Mouse (Mus musculus) olfactory bulb, adult 2 months (tissue): ENCODE data around the gene Epha10. TPM values are rescaled to one million over a fixed set of nuclear protein-coding genes. Genes with fewer than 3 reads are reported as not detected.

Source experiments
- H3K27ac ChIP-seq: fragments of 200-500 bp; 2 replicates; pipeline ENCODE4 v1.5.1; 2012; ENCODE audit warnings: low read depth, low read length; ENCODE audit not compliant: insufficient read depth
- H3K4me1 ChIP-seq: fragments of 200-500 bp; 2 replicates; pipeline ENCODE4 v1.6.1; 2012; ENCODE audit warnings: low read length; ENCODE audit not compliant: control insufficient read depth, insufficient read depth
- H3K4me3 ChIP-seq: fragments of 200-500 bp; 2 replicates; pipeline ENCODE4 v1.5.1; 2012; ENCODE audit warnings: mild to moderate bottlenecking, low read depth, low read length, moderate library complexity; ENCODE audit not compliant: insufficient read depth
- CTCF ChIP-seq: fragments of 200-500 bp; IDR thresholded peaks from 2 replicates; pipeline ENCODE4 v1.5.1; 2012; ENCODE audit warnings: low read depth, mild to moderate bottlenecking, low read length, moderate library complexity; ENCODE audit not compliant: insufficient read depth
- POLR2A ChIP-seq: fragments of 200-500 bp; IDR thresholded peaks from 2 replicates; pipeline ENCODE4 v1.6.1; 2012; ENCODE audit warnings: mild to moderate bottlenecking, low read depth, low read length, moderate library complexity; ENCODE audit not compliant: insufficient read depth
- WGBS: fragments of 180-500 bp; shearing (Covaris S2); methylation state at CpG from one replicate; pipeline ENCODE4 v1.1.7; 2018; 5-methylcytosine and 5-hydroxymethylcytosine counted together
- polyA plus RNA-seq: library from polyadenylated mRNA; stranded (reverse); fragments of >200 nt; gene quantifications from 2 replicates; pipeline ENCODE4 v1.2.4, GENCODE M21; 2012; ENCODE audit warnings: low replicate concordance; ENCODE audit not compliant: missing spikeins, insufficient read depth, insufficient read length

Epha10 gene
- polyA plus RNA-seq, 1 experiment: not detected

DNA sequence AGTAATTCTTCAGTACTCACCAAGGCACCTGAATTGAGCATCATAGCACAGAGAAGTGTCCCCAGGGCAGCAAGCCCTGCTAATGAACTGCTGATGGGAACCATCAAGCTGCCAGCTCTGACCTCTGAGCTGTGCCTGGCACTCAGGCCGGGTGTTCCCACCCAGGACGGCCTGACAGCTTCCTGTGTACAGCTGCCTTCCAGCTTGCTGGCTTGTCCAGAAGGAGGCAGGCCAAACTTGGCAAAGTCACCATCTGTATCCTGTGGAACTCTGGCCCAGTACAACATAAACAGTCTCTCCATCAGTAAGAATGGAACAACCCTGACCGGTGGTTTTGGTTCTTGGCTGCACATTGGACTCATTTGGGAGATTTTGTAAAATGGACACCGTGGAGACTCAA is 72.8 kb downstream of the Epha10 start:
- 56% methylated on average over 4 of the region's 4 CpGs for WGBS
- TF ChIP-seq POLR2A (no peak), CTCF (no peak)
- no peak overlapping the region for H3K27ac ChIP-seq

DNA sequence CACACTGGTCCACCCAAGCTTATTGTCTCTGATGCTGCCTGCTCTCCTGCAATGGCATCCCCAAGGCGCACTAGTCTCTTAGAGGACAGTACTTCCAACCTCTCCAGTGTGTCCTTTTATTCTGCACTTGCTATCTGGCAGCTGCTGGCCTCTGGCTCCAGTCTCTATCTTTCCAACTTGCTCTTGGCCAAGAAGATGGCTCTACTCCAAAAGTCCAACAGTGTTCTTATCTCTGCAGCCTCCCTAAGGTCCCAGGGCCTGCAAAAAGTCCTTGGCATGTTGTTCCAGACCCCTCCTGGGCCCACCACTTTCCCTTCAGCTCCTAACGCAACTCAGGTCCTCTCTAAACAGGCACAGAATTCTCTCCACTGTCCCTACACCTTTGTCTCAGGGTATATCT is 76.6 kb downstream of the Epha10 start:
- 80% methylated on average over 2 of the region's 2 CpGs for WGBS
- H3K27ac ChIP-seq: no peak overlapping the region
- H3K4me1 ChIP-seq: no peaks in the 10 kb centered on the region
- H3K4me3 ChIP-seq: no peak overlapping the region
- TF ChIP-seq CTCF (no peak), POLR2A (no peak)

More for the DNA sequence above, 72.8 kb downstream of the Epha10 start:
- Histone ChIP-seq H3K4me3 (no peak overlapping the region), H3K4me1 (no peaks in the 10 kb centered on the region)

DNA sequence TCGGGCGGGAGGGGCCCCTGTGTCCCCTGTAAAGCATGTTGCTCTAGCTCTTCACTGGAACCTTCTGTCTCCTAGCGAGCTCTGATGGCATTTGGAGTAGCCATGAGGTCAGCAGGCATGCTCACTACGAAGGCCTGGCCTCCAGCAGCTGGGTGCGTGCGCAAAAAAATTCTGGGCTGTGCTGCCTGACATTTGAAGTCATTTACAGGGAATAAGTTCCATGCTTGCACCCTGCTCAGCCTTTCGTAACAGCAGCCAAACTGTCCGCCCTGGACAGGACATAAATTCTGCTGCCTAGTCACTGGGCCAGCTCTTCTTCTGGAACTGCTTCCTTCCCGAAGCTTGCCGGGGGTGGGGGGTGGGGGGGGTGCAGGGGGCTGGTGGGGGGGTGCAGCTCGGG is 78.4 kb downstream of the Epha10 start:
- Histone ChIP-seq H3K27ac (no peak overlapping the region), H3K4me1 (no peaks in the 10 kb centered on the region), H3K4me3 (no peak overlapping the region)
- WGBS: 82% methylated on average over 11 of the region's 11 CpGs
- TF ChIP-seq CTCF (no peak), POLR2A (no peak)

DNA sequence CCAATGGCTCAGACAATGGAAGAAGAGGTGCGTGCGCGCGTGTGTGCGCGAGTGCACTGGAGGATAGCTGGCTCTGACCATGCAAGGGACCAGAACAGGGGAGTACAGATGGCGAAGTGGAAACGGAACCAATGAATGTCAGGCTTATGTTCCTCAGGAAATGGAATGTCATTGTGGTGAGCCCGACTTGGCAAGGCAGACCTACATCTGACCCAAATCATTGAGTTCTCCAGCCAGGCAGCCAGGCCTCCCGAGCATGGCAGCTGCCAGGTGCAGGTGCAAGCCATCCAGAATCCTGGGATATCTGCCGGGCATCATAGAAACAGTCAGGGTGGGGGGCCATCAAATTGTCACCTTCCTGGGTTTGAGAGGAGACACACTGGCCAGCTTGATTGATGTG is 80.2 kb downstream of the Epha10 start:
- Histone ChIP-seq H3K27ac (no peak overlapping the region), H3K4me1 (no peaks in the 10 kb centered on the region), H3K4me3 (no peak overlapping the region)
- 81% methylated on average over 11 of the region's 11 CpGs for WGBS
- no peak for TF ChIP-seq CTCF
- no peak for TF ChIP-seq POLR2A

- TF ChIP-seq POLR2A: no peak
- H3K4me1 ChIP-seq: no peaks in the 10 kb centered on the region
- no peak overlapping the region for H3K4me3 ChIP-seq
- H3K27ac ChIP-seq: no peak overlapping the region
- WGBS: 57% methylated on average over 11 of the region's 11 CpGs
These were observed 81.9 kb downstream of the Epha10 start for GRCm38 (mm10) chr4:124962576-124962975.

DNA sequence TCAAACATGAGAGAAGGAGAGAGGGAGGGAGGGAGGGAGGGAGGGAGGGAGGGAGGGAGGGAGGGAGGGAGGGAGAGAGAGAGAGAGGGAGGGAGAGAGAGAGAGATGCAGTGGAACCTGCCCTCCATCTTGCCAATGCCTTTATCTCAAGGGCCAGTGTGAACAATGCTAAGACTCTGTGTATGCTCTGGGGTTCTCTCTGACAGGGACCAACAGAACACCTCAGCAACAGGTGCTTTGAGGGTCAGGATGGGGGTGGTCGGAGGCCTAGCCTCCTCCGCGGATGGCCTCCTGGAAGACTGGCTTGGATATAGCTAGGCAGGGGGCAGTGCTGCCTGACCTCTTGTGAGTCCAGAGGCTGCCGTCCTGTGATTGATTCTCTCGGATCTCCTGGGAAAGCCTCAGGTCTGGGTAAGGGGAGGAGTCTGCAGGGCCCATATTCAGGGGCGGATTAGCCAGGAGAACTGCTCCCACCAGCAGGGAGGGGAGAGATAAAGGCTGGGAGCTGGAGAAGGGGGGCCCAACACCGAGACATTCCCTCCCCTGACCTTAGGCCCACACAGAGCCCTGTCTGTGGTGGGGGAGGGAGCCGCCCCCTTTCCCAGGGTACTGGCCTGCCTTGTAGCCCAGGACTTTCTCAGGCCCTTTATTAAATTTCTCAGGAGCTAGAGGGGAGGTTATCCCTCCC is 84.4 kb downstream of the Epha10 start:
- no peak overlapping the region for H3K4me3 ChIP-seq
- TF ChIP-seq CTCF (no peak), POLR2A (no peak)
- 28% methylated on average over 8 of the region's 8 CpGs for WGBS
- no peak overlapping the region for H3K27ac ChIP-seq
- no peaks in the 10 kb centered on the region for H3K4me1 ChIP-seq

Other genes starting within 250 kb of the Epha10 start
- gene Pou3f1, start 224.1 kb upstream of the Epha10 start, polyA plus RNA-seq: not detected in 2 replicates
- not detected in 2 replicates for gene Utp11, start 187.3 kb upstream of the Epha10 start, polyA plus RNA-seq
- gene Fhl3, start 180.2 kb upstream of the Epha10 start, polyA plus RNA-seq: not detected in 2 replicates
- gene Sf3a3, start 166.1 kb upstream of the Epha10 start, polyA plus RNA-seq: not detected in 2 replicates
- not detected in 2 replicates for gene Inpp5b, start 139.0 kb upstream of the Epha10 start, polyA plus RNA-seq
- gene Mtf1, start 78.8 kb upstream of the Epha10 start, polyA plus RNA-seq: not detected in 2 replicates
- not detected in 2 replicates for gene Yrdc, start 30.2 kb upstream of the Epha10 start, polyA plus RNA-seq
- not detected in 2 replicates for gene 1110065P20Rik, start 29.7 kb upstream of the Epha10 start, polyA plus RNA-seq
- not detected in 2 replicates for gene Maneal, start 18.7 kb upstream of the Epha10 start, polyA plus RNA-seq
- not detected in 2 replicates for gene 9930104L06Rik, start 56.1 kb downstream of the Epha10 start, polyA plus RNA-seq
- not detected in 2 replicates for gene Cdca8, start 58.4 kb downstream of the Epha10 start, polyA plus RNA-seq
- gene Rspo1, start 105.5 kb downstream of the Epha10 start, polyA plus RNA-seq: not detected in 2 replicates
- gene Gnl2, start 135.7 kb downstream of the Epha10 start, polyA plus RNA-seq: not detected in 2 replicates
- gene Dnali1, start 184.8 kb downstream of the Epha10 start, polyA plus RNA-seq: not detected in 2 replicates
- gene Snip1, start 185.8 kb downstream of the Epha10 start, polyA plus RNA-seq: not detected in 2 replicates
- gene Meaf6, start 204.2 kb downstream of the Epha10 start, polyA plus RNA-seq: not detected in 2 replicates
- not detected in 2 replicates for gene Zc3h12a, start 246.9 kb downstream of the Epha10 start, polyA plus RNA-seq